Mouse (Mus musculus) thymus, adult 2 months (tissue): ENCODE results near the gene Olfr520.

Source experiments
- CTCF ChIP-seq: fragments of 200-500 bp; IDR thresholded peaks from 2 replicates; pipeline ENCODE4 v1.5.1; 2012; ENCODE audit warnings: mild to moderate bottlenecking, control low read depth, low read length, moderate library complexity, borderline replicate concordance; ENCODE audit not compliant: control insufficient read depth, poor library complexity, insufficient read depth; ENCODE audit errors: extremely low read depth
- POLR2A ChIP-seq: fragments of 200-500 bp; IDR thresholded peaks from 2 replicates; pipeline ENCODE4 v1.6.1; 2012; ENCODE audit warnings: mild to moderate bottlenecking, low read length, control low read depth, moderate library complexity; ENCODE audit not compliant: control insufficient read depth, poor library complexity, insufficient read depth; ENCODE audit errors: extremely low read depth

- TF ChIP-seq POLR2A (no peak), CTCF (no peak)
Measured at GRCm38 (mm10) chr7:99781385-99781784, 51.3 kb downstream of the Olfr520 start.
